Mouse (Mus musculus) ES-E14 (cell line): ENCODE data around the gene Pard3b.

Experiments used
- CHD2 ChIP-seq: IDR thresholded peaks from 2 replicates; pipeline ENCODE4 v1.6.1; 2014; ENCODE audit warnings: mild to moderate bottlenecking, low read depth, low read length, inconsistent platforms
- HCFC1 ChIP-seq: IDR thresholded peaks from 2 replicates; pipeline ENCODE4 v1.6.1; 2012; ENCODE audit warnings: low read length, inconsistent platforms, borderline replicate concordance; ENCODE audit not compliant: insufficient read depth
- MAFK ChIP-seq: IDR thresholded peaks from 2 replicates; pipeline ENCODE4 v1.6.1; 2014; ENCODE audit warnings: mild to moderate bottlenecking, low read depth, low read length, inconsistent platforms; ENCODE audit not compliant: insufficient read depth
- ZC3H11A ChIP-seq: IDR thresholded peaks from 2 replicates; pipeline ENCODE4 v1.6.1; 2012; ENCODE audit warnings: low read depth, mild to moderate bottlenecking, inconsistent platforms, low read length, borderline replicate concordance
- ZNF384 ChIP-seq: IDR thresholded peaks from 2 replicates; pipeline ENCODE4 v1.6.1; 2012; ENCODE audit warnings: low read depth, low read length, inconsistent platforms

DNA sequence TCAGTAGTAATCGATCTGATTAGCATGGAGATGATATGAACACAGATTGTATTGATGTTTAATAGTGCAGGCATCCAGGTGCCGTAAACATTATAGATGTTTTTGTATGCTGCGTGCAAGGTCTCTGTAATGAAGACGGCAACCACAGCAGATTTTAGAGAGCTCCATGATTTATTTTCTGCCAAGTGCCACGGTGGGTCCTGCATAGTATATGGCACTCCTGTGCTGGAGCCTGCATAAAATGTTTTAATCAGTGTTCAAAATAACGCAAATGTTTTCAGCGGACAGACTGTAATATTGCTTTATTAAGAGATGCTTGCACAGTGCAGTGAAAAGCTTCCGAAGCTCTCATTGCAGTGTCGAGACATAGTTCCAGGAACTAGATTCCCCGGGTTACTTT lies 301.3 kb downstream of the Pard3b start:
- TF ChIP-seq ZNF384 (no peak), ZC3H11A (no peak), HCFC1 (no peak), CHD2 (no peak), MAFK (no peak)
